Mouse (Mus musculus) neural tube, embryonic 14.5 days (tissue): ENCODE measurements at regions not wholly inside any gene's neighbourhood (a gene's known extent, or its start where the extent isn't known, plus 50 kb on each side); places are given as distances from the start of the nearest gene placed in this dataset.
"Not testable (repeated sequence)": the region's sequence is repeated elsewhere in the genome, so short reads cannot be mapped to it uniquely, and the experiment has no call there.

Experiments used
- ATAC-seq: fragments of 200-750 bp; cut with Nextera tagmentation; 2 replicates; pipeline ENCODE4 v1.8.0; 2017; ENCODE audit warnings: low read depth, mild to moderate bottlenecking, moderate TSS enrichment, moderate library complexity
- H3K27ac ChIP-seq: fragments of 300-500 bp; sonication (generic); 2 replicates; pipeline ENCODE4 v1.5.1; 2014; ENCODE audit warnings: low read depth, mild to moderate bottlenecking, control low read depth, low read length, moderate library complexity, mixed read lengths
- H3K27me3 ChIP-seq: fragments of 300-500 bp; sonication (generic); 2 replicates; pipeline ENCODE4 v1.6.1; 2014; ENCODE audit warnings: low read length; ENCODE audit not compliant: control insufficient read depth, insufficient read depth
- H3K36me3 ChIP-seq: fragments of 300-500 bp; sonication (generic); 2 replicates; pipeline ENCODE4 v1.6.1; 2014; ENCODE audit warnings: low read length, mixed read lengths; ENCODE audit not compliant: control insufficient read depth, insufficient read depth
- H3K4me1 ChIP-seq: fragments of 300-500 bp; sonication (generic); 2 replicates; pipeline ENCODE4 v1.6.1; 2014; ENCODE audit warnings: low read length; ENCODE audit not compliant: control insufficient read depth, insufficient read depth
- H3K4me2 ChIP-seq: fragments of 300-500 bp; sonication (generic); 2 replicates; pipeline ENCODE4 v1.6.1; 2014; ENCODE audit warnings: mild to moderate bottlenecking, low read depth, low read length, control low read depth
- H3K4me3 ChIP-seq: fragments of 300-500 bp; sonication (generic); 2 replicates; pipeline ENCODE4 v1.5.1; 2014; ENCODE audit warnings: low read depth, low read length, control low read depth, mixed read lengths
- H3K9ac ChIP-seq: fragments of 300-500 bp; sonication (generic); replicated peaks from 2 replicates; pipeline ENCODE4 v1.6.1; 2014; ENCODE audit warnings: low read depth, mild to moderate bottlenecking, control low read depth, low read length, mixed read lengths
- H3K9me3 ChIP-seq: fragments of 300-500 bp; sonication (generic); 2 replicates; pipeline ENCODE4 v1.6.1; 2016; ENCODE audit warnings: low read length; ENCODE audit not compliant: control insufficient read depth
- WGBS: fragments of 180-500 bp; shearing (Covaris S2); extraction: QIAGEN DNeasy Blood & Tissue Kit; methylation state at CpG from one replicate; pipeline ENCODE4 v1.1.7; 2014; 5-methylcytosine and 5-hydroxymethylcytosine counted together

GRCm38 (mm10) chr9:33728058-33728457 lies 757.6 kb upstream of the Kirrel3 start:
- H3K9ac ChIP-seq, H3K4me3 ChIP-seq, H3K27me3 ChIP-seq, H3K9me3 ChIP-seq, H3K27ac ChIP-seq, ATAC-seq, H3K4me2 ChIP-seq, H3K36me3 ChIP-seq, H3K4me1 ChIP-seq: not testable (repeated sequence)
- WGBS, result 82% methylated on average over 16 of the region's 37 CpGs

GRCm38 (mm10) chr9:33760701-33761100 lies 725.0 kb upstream of the Kirrel3 start:
- no peak for ATAC-seq
- H3K36me3 ChIP-seq, result no peaks in the 10 kb centered on the region
- H3K9me3 ChIP-seq, result no peaks in the 10 kb centered on the region
- H3K9ac ChIP-seq, result no peak overlapping the region
- H3K27ac ChIP-seq, result no peak overlapping the region
- no peak overlapping the region for H3K4me3 ChIP-seq
- no peaks in the 10 kb centered on the region for H3K4me1 ChIP-seq
- no peak overlapping the region for H3K4me2 ChIP-seq
- H3K27me3 ChIP-seq, result no peaks in the 10 kb centered on the region

- Histone ChIP-seq H3K4me1 (no peaks in the 10 kb centered on the region), H3K27me3 (no peaks in the 10 kb centered on the region), H3K27ac (no peak overlapping the region), H3K9me3 (no peaks in the 10 kb centered on the region), H3K4me3 (no peak overlapping the region), H3K4me2 (no peak overlapping the region), H3K36me3 (no peaks in the 10 kb centered on the region), H3K9ac (no peak overlapping the region)
- WGBS, result 71% methylated on average over 2 of the region's 2 CpGs
- no peak for ATAC-seq
These were observed 719.5 kb upstream of the Kirrel3 start for GRCm38 (mm10) chr9:33766235-33766634.

- H3K4me2 ChIP-seq, result no peak overlapping the region
- no peak overlapping the region for H3K4me3 ChIP-seq
- no peak for ATAC-seq
- no peaks in the 10 kb centered on the region for H3K36me3 ChIP-seq
- no peak overlapping the region for H3K9ac ChIP-seq
- no peaks in the 10 kb centered on the region for H3K9me3 ChIP-seq
- no peaks in the 10 kb centered on the region for H3K4me1 ChIP-seq
- H3K27me3 ChIP-seq, result no peaks in the 10 kb centered on the region
- 95% methylated on average over 2 of the region's 2 CpGs for WGBS
- H3K27ac ChIP-seq, result no peak overlapping the region
These were observed 715.9 kb upstream of the Kirrel3 start for GRCm38 (mm10) chr9:33769811-33770210.

GRCm38 (mm10) chr9:33774178-33774577 lies 711.5 kb upstream of the Kirrel3 start:
- H3K36me3 ChIP-seq, result no peaks in the 10 kb centered on the region
- no peaks in the 10 kb centered on the region for H3K9me3 ChIP-seq
- H3K4me2 ChIP-seq, result no peak overlapping the region
- WGBS, result 68% methylated on average over 5 of the region's 5 CpGs
- no peaks in the 10 kb centered on the region for H3K4me1 ChIP-seq
- no peaks in the 10 kb centered on the region for H3K27me3 ChIP-seq
- no peak for ATAC-seq
- H3K27ac ChIP-seq, result no peak overlapping the region
- H3K4me3 ChIP-seq, result no peak overlapping the region
- H3K9ac ChIP-seq, result no peak overlapping the region

- no peak overlapping the region for H3K4me2 ChIP-seq
- 48% methylated on average over 4 of the region's 4 CpGs for WGBS
- no peaks in the 10 kb centered on the region for H3K27me3 ChIP-seq
- H3K27ac ChIP-seq, result no peak overlapping the region
- H3K4me1 ChIP-seq, result no peaks in the 10 kb centered on the region
- H3K9me3 ChIP-seq, result no peaks in the 10 kb centered on the region
- H3K9ac ChIP-seq, result no peak overlapping the region
- no peak overlapping the region for H3K4me3 ChIP-seq
- ATAC-seq, result no peak
- H3K36me3 ChIP-seq, result no peaks in the 10 kb centered on the region
These were observed 695.1 kb upstream of the Kirrel3 start for GRCm38 (mm10) chr9:33790617-33791016.

GRCm38 (mm10) chr9:33800250-33800649 lies 685.4 kb upstream of the Kirrel3 start:
- Histone ChIP-seq H3K27ac (no peak overlapping the region), H3K9ac (no peak overlapping the region), H3K4me1 (no peaks in the 10 kb centered on the region), H3K9me3 (no peaks in the 10 kb centered on the region), H3K4me2 (no peak overlapping the region), H3K4me3 (no peak overlapping the region), H3K27me3 (no peaks in the 10 kb centered on the region), H3K36me3 (no peaks in the 10 kb centered on the region)
- WGBS, result 72% methylated on average over 6 of the region's 6 CpGs
- ATAC-seq, result no peak

GRCm38 (mm10) chr9:33800763-33801162 lies 684.9 kb upstream of the Kirrel3 start:
- Histone ChIP-seq H3K27me3 (no peaks in the 10 kb centered on the region), H3K4me1 (no peaks in the 10 kb centered on the region), H3K9me3 (no peaks in the 10 kb centered on the region), H3K4me3 (no peak overlapping the region), H3K27ac (no peak overlapping the region), H3K4me2 (no peak overlapping the region), H3K9ac (no peak overlapping the region), H3K36me3 (no peaks in the 10 kb centered on the region)
- WGBS, result 68% methylated on average over 1 of the region's 1 CpGs
- ATAC-seq, result no peak

- Histone ChIP-seq H3K27ac (no peak overlapping the region), H3K4me1 (no peaks in the 10 kb centered on the region), H3K4me3 (no peak overlapping the region), H3K9ac (no peak overlapping the region), H3K36me3 (no peaks in the 10 kb centered on the region), H3K27me3 (no peaks in the 10 kb centered on the region), H3K4me2 (no peak overlapping the region), H3K9me3 (no peaks in the 10 kb centered on the region)
- WGBS, result 51% methylated on average over 5 of the region's 5 CpGs
- no peak for ATAC-seq
These were observed 670.8 kb upstream of the Kirrel3 start for GRCm38 (mm10) chr9:33814739-33815368.
